Mouse (Mus musculus) kidney, adult 2 months (tissue): ENCODE measurements around the gene Rfx1.

Source experiments
- CTCF ChIP-seq: fragments of 200-500 bp; conservative IDR thresholded peaks from 2 replicates; pipeline ENCODE4 v1.5.1; 2011; ENCODE audit warnings: low read depth, mild to moderate bottlenecking, control low read depth, low read length, moderate library complexity, mixed read lengths; ENCODE audit not compliant: insufficient read depth, insufficient read length
- POLR2A ChIP-seq: fragments of 200-500 bp; IDR thresholded peaks from one replicate; pipeline ENCODE4 v1.6.1; 2011; ENCODE audit warnings: low read depth, low read length, control low read depth

DNA sequence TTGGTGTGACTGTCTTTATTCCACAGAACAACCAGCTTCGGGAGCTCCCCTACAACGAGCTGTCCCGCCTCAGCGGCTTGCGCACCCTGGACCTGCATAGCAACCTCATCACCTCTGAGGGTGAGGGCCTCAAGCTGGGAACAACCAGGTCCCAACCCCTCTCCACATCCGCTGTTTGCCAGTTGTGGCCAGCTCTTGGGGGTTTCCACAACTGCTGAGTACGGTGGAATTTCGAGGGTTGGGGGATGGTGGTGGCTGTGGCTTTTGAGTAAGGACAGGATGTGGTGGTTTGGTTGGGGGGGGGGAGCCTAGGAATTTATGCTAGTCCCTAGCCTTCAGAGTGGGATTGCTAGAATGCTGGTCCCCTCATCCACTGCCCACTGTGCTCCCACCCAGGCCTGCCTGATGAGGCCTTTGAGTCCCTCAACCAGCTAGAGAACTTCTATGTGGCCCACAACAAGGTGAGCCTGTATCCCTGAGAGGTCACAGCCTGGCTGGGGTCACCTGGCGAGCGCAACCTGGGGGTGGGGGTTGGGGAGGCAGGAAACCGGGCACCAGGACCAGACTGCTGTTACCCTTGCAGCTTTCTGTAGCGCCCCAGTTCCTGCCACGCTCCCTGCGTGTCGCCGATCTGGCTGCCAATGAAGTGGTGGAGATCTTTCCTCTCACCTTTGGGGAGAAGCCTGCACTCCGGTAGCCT, 60.7 kb downstream of the Rfx1 start:
- TF ChIP-seq CTCF (no peak), POLR2A (no peak)
